In the genomic region with DNA sequence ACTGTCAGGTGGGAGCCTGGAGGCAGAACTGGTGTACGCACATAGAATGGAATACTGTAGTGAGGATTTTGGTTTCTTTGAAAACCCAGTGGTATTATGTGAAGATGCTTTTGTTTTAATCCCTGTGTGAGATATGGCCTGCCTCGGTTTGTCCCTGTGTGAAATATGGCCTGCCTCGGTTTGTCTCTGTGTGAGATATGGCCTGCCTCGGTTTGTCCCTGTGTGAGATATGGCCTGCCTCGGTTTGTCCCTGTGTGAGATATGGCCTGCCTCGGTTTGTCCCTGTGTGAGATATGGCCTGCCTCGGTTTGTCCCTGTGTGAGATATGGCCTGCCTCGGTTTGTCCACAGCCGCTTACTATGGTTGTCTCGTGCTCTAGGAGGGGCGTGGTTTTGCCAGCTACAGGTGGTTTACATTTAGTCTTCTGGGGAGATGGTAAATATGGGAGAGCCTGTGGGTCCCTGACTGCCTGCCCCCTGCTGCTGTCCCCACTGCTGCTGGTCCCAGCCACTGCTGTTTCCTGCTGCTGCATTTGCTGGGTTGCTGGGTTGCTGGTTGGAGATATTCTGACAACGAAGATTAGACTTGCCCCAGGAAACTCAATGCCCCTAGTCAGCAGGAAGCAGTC, we compare ENCODE assay signal across 28 mouse cellular contexts.
"Had no signal": no experiment of that assay in that cellular context is flagged by ENCODE, and none has a peak within 500 bp of the region (broad histone marks: within the 10 kb centered on the region; RNA-seq: fewer than 3 reads in every experiment).

No protein-coding gene starts in this region.

- H3K4me2 ChIP-seq: embryonic facial prominence, embryonic 12.5 days; embryonic facial prominence, embryonic 13.5 days; embryonic facial prominence, embryonic 15.5 days; forebrain, embryonic 12.5 days; forebrain, embryonic 13.5 days; forebrain, embryonic 15.5 days had no signal

- H3K36me3 ChIP-seq: embryonic facial prominence, embryonic 10.5 days; embryonic facial prominence, embryonic 12.5 days; embryonic facial prominence, embryonic 13.5 days; embryonic facial prominence, embryonic 15.5 days; forebrain, embryonic 10.5 days; forebrain, embryonic 12.5 days; forebrain, embryonic 15.5 days had no signal

- H3K4me1 ChIP-seq: embryonic facial prominence, embryonic 12.5 days; embryonic facial prominence, embryonic 15.5 days had no signal

- DNase-seq: cerebellum, adult 8-10 months; cerebellum, adult 9-10 months; cerebellum, adult 9-11 months; cerebellum, postnatal 10 days; cerebellum, postnatal 14 days; cerebellum, postnatal 25 days; cerebellum, postnatal 36 days; embryo, embryonic 11 days; forebrain, postnatal 0 days; gastrocnemius, adult 2 months; gastrocnemius, postnatal 10 days; gastrocnemius, postnatal 14 days; gastrocnemius, postnatal 25 days; gastrocnemius, postnatal 36 days; heart, adult 11 months; heart, adult 18-20 months; heart, adult 2 months had no signal

- H3K4me3 ChIP-seq: embryonic facial prominence, embryonic 10.5 days; embryonic facial prominence, embryonic 12.5 days; embryonic facial prominence, embryonic 13.5 days; embryonic facial prominence, embryonic 15.5 days; erythroblast, embryonic 14.5 days; forebrain, embryonic 10.5 days; forebrain, embryonic 12.5 days; forebrain, embryonic 13.5 days; forebrain, embryonic 15.5 days; gastrocnemius, adult 2 months; heart, adult 2 months had no signal

- H3K9me3 ChIP-seq: embryonic facial prominence, embryonic 10.5 days; embryonic facial prominence, embryonic 12.5 days; forebrain, embryonic 12.5 days; forebrain, embryonic 13.5 days had no signal

- ATAC-seq: forebrain, embryonic 13.5 days; forebrain, embryonic 14.5 days; forebrain, embryonic 15.5 days; forebrain, embryonic 16.5 days; forebrain, postnatal 0 days had no signal

- H3K9ac ChIP-seq: embryonic facial prominence, embryonic 12.5 days; embryonic facial prominence, embryonic 13.5 days; embryonic facial prominence, embryonic 15.5 days; forebrain, embryonic 12.5 days; forebrain, embryonic 13.5 days; forebrain, embryonic 15.5 days; forebrain, postnatal 0 days had no signal

- H3K27me3 ChIP-seq: embryonic facial prominence, embryonic 12.5 days; embryonic facial prominence, embryonic 13.5 days; embryonic facial prominence, embryonic 15.5 days; forebrain, embryonic 12.5 days; forebrain, embryonic 13.5 days; forebrain, embryonic 15.5 days had no signal

- H3K27ac ChIP-seq: embryonic facial prominence, embryonic 10.5 days; embryonic facial prominence, embryonic 12.5 days; embryonic facial prominence, embryonic 13.5 days; embryonic facial prominence, embryonic 15.5 days; forebrain, embryonic 10.5 days; forebrain, embryonic 12.5 days; forebrain, embryonic 13.5 days; forebrain, embryonic 15.5 days; gastrocnemius, adult 2 months; heart, adult 2 months had no signal
